Mouse (Mus musculus) bone marrow, adult 2 months (tissue): ENCODE data around the gene Itm2c.

ENCODE experiments used
- CTCF ChIP-seq: fragments of 200-500 bp; IDR thresholded peaks from 2 replicates; pipeline ENCODE4 v1.5.1; 2011; ENCODE audit warnings: low read length, control low read depth; ENCODE audit not compliant: control insufficient read depth, insufficient read depth
- POLR2A ChIP-seq: fragments of 200-500 bp; IDR thresholded peaks from 2 replicates; pipeline ENCODE4 v1.6.1; 2011; ENCODE audit warnings: low read depth, mild to moderate bottlenecking, control low read depth, low read length, borderline replicate concordance; ENCODE audit not compliant: control insufficient read depth

DNA sequence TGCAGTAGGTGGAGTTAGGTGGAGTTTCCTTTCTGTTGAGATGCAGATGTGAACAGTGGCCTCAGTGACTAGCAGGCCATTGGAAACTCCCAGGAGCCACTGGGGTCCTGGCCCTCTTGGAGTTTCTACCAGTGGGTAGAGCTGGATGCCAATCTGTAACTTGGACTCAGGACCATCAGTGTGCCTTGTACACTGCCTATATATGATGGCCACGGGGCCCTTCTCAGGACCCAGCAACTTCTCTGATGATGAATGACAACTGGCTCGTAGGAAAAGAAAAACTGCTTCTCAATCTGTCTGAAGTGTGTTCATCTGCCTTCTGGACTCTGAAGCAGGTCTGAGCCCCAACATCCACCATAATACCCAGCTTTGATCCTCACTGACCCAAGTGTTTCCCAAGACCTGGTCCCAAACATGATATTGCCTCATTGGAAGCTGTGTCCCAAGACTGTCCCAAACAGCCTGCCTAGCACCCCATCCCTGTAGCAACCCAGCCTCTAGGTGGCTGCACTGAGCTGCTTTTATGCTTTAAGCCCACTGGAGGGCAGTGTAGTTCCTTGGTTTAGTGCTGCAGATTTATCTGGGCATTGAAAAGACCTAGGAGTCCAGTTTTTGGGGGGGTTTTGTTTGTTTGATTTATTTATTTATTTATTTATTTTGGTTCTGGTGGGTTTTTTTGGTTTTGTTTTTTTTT, 40.9 kb upstream of the Itm2c start:
- peak; percentile 93 for TF ChIP-seq CTCF
- TF ChIP-seq POLR2A = no peak
